Mouse (Mus musculus): ENCODE results near the gene Gpr165.

Gpr165 gene

DNA sequence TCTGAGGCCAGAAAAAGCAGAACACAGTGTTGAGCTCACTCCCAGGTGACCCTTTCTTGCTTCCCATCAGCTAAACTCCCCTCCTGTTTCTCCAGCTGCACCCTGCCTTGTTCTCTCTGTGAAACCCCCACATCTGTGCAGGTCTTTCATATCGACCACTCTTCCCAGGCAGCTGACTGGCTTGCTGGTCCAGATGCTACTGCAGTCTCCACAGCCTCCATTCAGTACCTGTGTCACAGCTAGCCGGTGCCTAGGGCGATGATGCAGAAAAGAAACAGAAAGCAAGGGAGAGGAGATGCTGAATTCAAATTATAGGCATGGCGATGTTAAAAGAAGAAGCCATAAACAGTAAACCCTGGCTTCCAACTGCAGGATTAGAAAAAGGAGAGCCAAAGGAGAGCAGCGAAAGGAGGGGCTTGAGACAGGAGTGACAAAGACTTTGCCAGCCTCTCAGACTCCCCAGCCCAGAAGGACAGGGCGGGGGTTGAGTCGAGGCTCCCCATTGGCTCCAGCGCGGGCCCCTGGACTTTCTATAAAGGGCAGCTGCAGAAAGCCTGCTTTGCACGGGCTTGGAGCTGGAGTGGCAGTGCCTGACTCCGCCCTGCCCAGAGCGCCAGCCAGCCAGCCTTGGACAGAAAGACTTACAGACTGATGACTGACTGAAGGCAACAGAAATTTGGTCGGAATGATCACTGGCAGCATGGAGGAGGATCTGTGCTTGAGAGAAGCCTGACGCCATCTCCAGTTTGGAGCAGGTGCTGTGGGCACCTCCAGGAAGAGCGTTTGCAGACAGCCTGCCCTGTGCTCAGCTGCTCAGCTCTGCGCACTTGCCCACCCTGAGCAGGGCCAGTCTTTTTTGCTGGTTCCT, at the start of gene Gpr165:
Gene Gpr165, plus strand, starts transcription at position 535 of the 868 bp plus-strand sequence.
- peak; percentile 39 for DNase-seq (ENCODE audit: extremely low read depth, insufficient read length, low spot score)

GRCm38 (mm10) chrX:96674871-96675270, 38.4 kb upstream of the Gpr165 start:
- DNase-seq (ENCODE audit: extremely low read depth, insufficient read length, low spot score), result no peak

Data from 3134 (cell line).